Mouse (Mus musculus): ENCODE results near the gene Prss53. TPM values are rescaled to one million over a fixed set of nuclear protein-coding genes. Genes with fewer than 3 reads are reported as not detected.

The Prss53 gene
- polyA plus RNA-seq, 1 experiment, result 2.2 TPM

DNA sequence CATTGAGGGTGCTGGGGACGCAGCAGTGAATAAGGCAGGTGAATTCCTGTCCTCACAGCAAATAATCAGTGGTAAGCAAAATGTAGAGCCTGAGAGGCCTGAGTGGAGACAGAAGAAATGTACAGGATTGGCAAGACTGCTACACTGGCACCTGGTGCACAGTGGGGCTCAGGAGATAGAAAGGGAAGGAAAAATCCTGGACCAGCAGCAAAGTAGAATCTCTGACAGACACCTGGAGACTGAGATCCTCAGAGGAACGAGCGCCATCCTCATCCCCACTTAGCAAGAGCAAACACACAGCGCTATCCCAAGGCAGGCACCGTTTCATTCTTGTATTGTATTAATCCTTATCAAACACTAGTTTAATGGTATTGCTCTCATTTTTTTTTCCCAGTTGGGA is 53.3 kb downstream of the Prss53 start:
- TF ChIP-seq POLR2A (IDR thresholded peaks at IDR 0.05; ENCODE audit: borderline replicate concordance, extremely low read depth, insufficient read depth, insufficient read length, poor library complexity, severe bottlenecking) (no peak), CTCF (IDR thresholded peaks at IDR 0.05; ENCODE audit: borderline replicate concordance, extremely low read depth, insufficient read depth, insufficient read length) (no peak)
- DNase-seq (ENCODE audit: low read depth), result no peak

Other genes with a start within 250 kb of the Prss53 start
- gene Bcl7c, start 182.0 kb downstream of the Prss53 start, polyA plus RNA-seq (2012; rRNA removed), result 51.0 and 78.6 TPM in 2 replicates
- 8.0 and 12.2 TPM in 2 replicates for gene Ctf1, start 178.2 kb downstream of the Prss53 start, polyA plus RNA-seq (2012; rRNA removed)
- gene Ctf2, start 158.8 kb downstream of the Prss53 start, polyA plus RNA-seq (2012; rRNA removed), result not detected in 2 replicates
- gene Fbxl19, start 146.4 kb downstream of the Prss53 start, polyA plus RNA-seq (2012; rRNA removed), result 138 and 171 TPM in 2 replicates
- gene Orai3, start 121.2 kb downstream of the Prss53 start, polyA plus RNA-seq (2012; rRNA removed), result 9.3 and 11.2 TPM in 2 replicates
- 8.9 and 23.2 TPM in 2 replicates for gene Setd1a, start 114.3 kb downstream of the Prss53 start, polyA plus RNA-seq (2012; rRNA removed)
- not detected in 2 replicates for gene Gm49388, start 105.4 kb downstream of the Prss53 start, polyA plus RNA-seq (2012; rRNA removed)
- gene Hsd3b7, start 90.4 kb downstream of the Prss53 start, polyA plus RNA-seq (2012; rRNA removed), result 13.8 and 14.2 TPM in 2 replicates
- 35.3 and 36.0 TPM in 2 replicates for gene Stx4a, start 66.7 kb downstream of the Prss53 start, polyA plus RNA-seq (2012; rRNA removed)
- 79.9 and 128 TPM in 2 replicates for gene Stx1b, start 66.4 kb downstream of the Prss53 start, polyA plus RNA-seq (2012; rRNA removed)
- gene Zfp646, start 14.7 kb downstream of the Prss53 start, polyA plus RNA-seq (2012; rRNA removed), result 22.3 and 28.1 TPM in 2 replicates
- 21.7 and 31.7 TPM in 2 replicates for gene Zfp668, start 14.1 kb downstream of the Prss53 start, polyA plus RNA-seq (2012; rRNA removed)
- not detected in 2 replicates for gene Gm21974, start 4.5 kb upstream of the Prss53 start, polyA plus RNA-seq (2012; rRNA removed)
- gene Vkorc1, start 4.6 kb upstream of the Prss53 start, polyA plus RNA-seq (2012; rRNA removed), result 68.2 and 78.7 TPM in 2 replicates
- 59.5 and 79.8 TPM in 2 replicates for gene Bckdk, start 13.1 kb upstream of the Prss53 start, polyA plus RNA-seq (2012; rRNA removed)
- gene Kat8, start 21.5 kb upstream of the Prss53 start, polyA plus RNA-seq (2012; rRNA removed), result 44.8 and 47.7 TPM in 2 replicates
- 0.51 and 0.97 TPM in 2 replicates for gene Prss8, start 39.1 kb upstream of the Prss53 start, polyA plus RNA-seq (2012; rRNA removed)
- gene Prss36, start 55.8 kb upstream of the Prss53 start, polyA plus RNA-seq (2012; rRNA removed), result 11.2 and 16.6 TPM in 2 replicates
- gene Fus, start 76.5 kb upstream of the Prss53 start, polyA plus RNA-seq (2012; rRNA removed), result 596 and 633 TPM in 2 replicates
- 6.9 and 10.1 TPM in 2 replicates for gene Pycard, start 102.9 kb upstream of the Prss53 start, polyA plus RNA-seq (2012; rRNA removed)
- gene Trim72, start 113.0 kb upstream of the Prss53 start, polyA plus RNA-seq (2012; rRNA removed), result 0.92 and 1.0 TPM in 2 replicates
- gene Itgam, start 171.7 kb upstream of the Prss53 start, polyA plus RNA-seq (2012; rRNA removed), result 1.2 and 1.3 TPM in 2 replicates
- gene Gm49368, start 171.7 kb upstream of the Prss53 start, polyA plus RNA-seq (2012; rRNA removed), result 0.03 TPM in 1 of 2 replicates, not detected in the other
- gene Itgax, start 238.6 kb upstream of the Prss53 start, polyA plus RNA-seq (2012; rRNA removed), result 0.08 and 0.22 TPM in 2 replicates

Data from brain, embryonic 14.5 days (tissue).